In the genomic region with DNA sequence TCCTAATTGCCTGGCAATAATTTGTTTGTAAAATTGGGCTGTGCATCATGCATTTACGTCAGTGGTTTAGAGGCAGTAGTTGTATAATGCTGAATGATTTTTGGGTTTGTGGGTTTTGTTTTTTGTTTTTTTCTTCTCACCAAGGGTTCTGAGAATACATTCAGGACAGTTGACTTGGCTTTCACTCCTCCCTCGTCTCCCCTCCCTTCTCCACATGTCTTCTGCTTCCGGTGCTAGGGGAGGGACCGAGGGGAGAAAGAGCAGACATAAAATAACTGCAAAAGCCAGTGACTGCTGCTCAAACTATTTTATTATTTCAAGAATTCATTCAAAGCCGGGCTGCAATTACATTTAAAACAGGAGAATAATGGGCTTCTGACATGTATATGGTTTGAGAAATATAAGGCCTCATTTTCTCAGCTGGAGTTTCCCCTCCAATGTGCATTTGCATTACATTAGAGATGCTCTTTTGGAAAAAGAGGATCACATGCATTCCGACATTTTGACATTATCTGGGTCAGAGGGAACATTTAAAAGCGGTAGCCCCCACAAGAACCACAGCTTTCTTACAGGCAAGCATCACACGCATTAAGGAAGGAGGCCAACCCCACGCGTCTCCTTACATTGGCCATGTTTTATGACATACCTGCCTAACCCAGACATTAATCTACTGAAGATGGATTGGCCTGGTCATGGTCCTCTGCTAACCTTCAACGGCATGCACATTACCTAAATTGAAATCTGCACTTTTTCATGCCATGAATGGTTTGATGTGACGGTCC, we compare ENCODE assay signal across 30 mouse cellular contexts.
DNase-seq lines count a peak whose midpoint lies in the region; ATAC-seq lines count a peak whose summit lies in the region.
"Had no signal": no experiment of that assay in that cellular context is flagged by ENCODE, and none has a peak within 500 bp of the region (broad histone marks: within the 10 kb centered on the region; RNA-seq: fewer than 3 reads in every experiment).

No protein-coding gene starts in this region.

- no peak overlapping the region for H3K9ac ChIP-seq in embryonic facial prominence, embryonic 15.5 days
- no peak overlapping the region for H3K9ac ChIP-seq in limb, embryonic 13.5 days
- H3K9ac ChIP-seq in neural tube, embryonic 15.5 days (replicated peaks): no peak overlapping the region
- H3K9ac ChIP-seq: forebrain, embryonic 15.5 days; limb, embryonic 12.5 days; lung, embryonic 15.5 days had no signal

- no peaks in the 10 kb centered on the region for H3K27me3 ChIP-seq in embryonic facial prominence, embryonic 15.5 days
- no peaks in the 10 kb centered on the region for H3K27me3 ChIP-seq in embryonic facial prominence, embryonic 10.5 days (replicated peaks; ENCODE audit: low read depth, poor library complexity, severe bottlenecking)
- H3K27me3 ChIP-seq in limb, embryonic 13.5 days: no peaks in the 10 kb centered on the region
- H3K27me3 ChIP-seq in limb, embryonic 10.5 days (ENCODE audit: low read depth, poor library complexity, severe bottlenecking): no peaks in the 10 kb centered on the region
- H3K27me3 ChIP-seq in neural tube, embryonic 15.5 days (replicated peaks): no peaks in the 10 kb centered on the region
- H3K27me3 ChIP-seq: forebrain, embryonic 15.5 days; limb, embryonic 12.5 days; lung, embryonic 15.5 days; Patski had no signal

- H3K36me3 ChIP-seq in embryonic facial prominence, embryonic 15.5 days: no peaks in the 10 kb centered on the region
- H3K36me3 ChIP-seq in embryonic facial prominence, embryonic 10.5 days (replicated peaks): no peaks in the 10 kb centered on the region
- H3K36me3 ChIP-seq in limb, embryonic 13.5 days: no peaks in the 10 kb centered on the region
- no peaks in the 10 kb centered on the region for H3K36me3 ChIP-seq in limb, embryonic 10.5 days
- no peaks in the 10 kb centered on the region for H3K36me3 ChIP-seq in neural tube, embryonic 15.5 days
- H3K36me3 ChIP-seq: forebrain, embryonic 15.5 days; hindbrain, embryonic 10.5 days; limb, embryonic 12.5 days; lung, embryonic 15.5 days had no signal

- H3K27ac ChIP-seq in embryonic facial prominence, embryonic 15.5 days (replicated peaks): peak overlapping the region; percentile 23; the same call in 1 of the 2 replicates
- H3K27ac ChIP-seq in embryonic facial prominence, embryonic 10.5 days (replicated peaks): no peak overlapping the region
- H3K27ac ChIP-seq in limb, embryonic 13.5 days: 0 out of 2 replicates have a peak overlapping the region, but pooled peaks have one; percentile 15
- H3K27ac ChIP-seq in limb, embryonic 10.5 days: no peak overlapping the region
- H3K27ac ChIP-seq in neural tube, embryonic 15.5 days (replicated peaks): no peak overlapping the region
- H3K27ac ChIP-seq: forebrain, embryonic 15.5 days; hindbrain, embryonic 10.5 days; limb, embryonic 12.5 days; lung, embryonic 15.5 days; macrophage; stomach, postnatal 0 days had no signal

- WGBS in embryonic facial prominence, embryonic 15.5 days: 53% methylated on average over 12 of the region's 12 CpGs
- 76% methylated on average over 12 of the region's 12 CpGs for WGBS in embryonic facial prominence, embryonic 10.5 days
- WGBS in limb, embryonic 13.5 days: 49% methylated on average over 12 of the region's 12 CpGs
- WGBS in limb, embryonic 10.5 days: 67% methylated on average over 12 of the region's 12 CpGs
- 15% methylated on average over 12 of the region's 12 CpGs for WGBS in neural tube, embryonic 15.5 days

- H3K4me2 ChIP-seq in embryonic facial prominence, embryonic 15.5 days (replicated peaks): no peak overlapping the region
- H3K4me2 ChIP-seq in limb, embryonic 13.5 days (replicated peaks): no peak overlapping the region
- 0 out of 2 replicates have a peak overlapping the region, but pooled peaks have one; percentile 1 for H3K4me2 ChIP-seq in neural tube, embryonic 15.5 days
- H3K4me2 ChIP-seq: forebrain, embryonic 15.5 days; limb, embryonic 12.5 days; liver, embryonic 11.5 days; lung, embryonic 15.5 days had no signal

- DNase-seq in embryonic facial prominence, embryonic 10.5 days (ENCODE audit: low spot score): no peak
- DNase-seq in limb, embryonic 10.5 days (ENCODE audit: low spot score): no peak
- peak; percentile 20 for DNase-seq in forelimb bud, embryonic 11.5 days (ENCODE audit: low read depth, low spot score)
- DNase-seq in left cerebral cortex, adult 18-20 months (ENCODE audit: low spot score in 2 of 2): no peak
- no peak for DNase-seq in ovary, postnatal 10 days (ENCODE audit: low spot score)
- DNase-seq: adrenal gland, postnatal 14 days; cerebellum, adult 18-20 months; cerebellum, postnatal 10 days; gastrocnemius, postnatal 10 days; heart, postnatal 14 days; kidney, adult 9 months; kidney, postnatal 14 days; layer of hippocampus, adult 9-11 months; midbrain, embryonic 14.5 days; spleen, adult 18-20 months; thymus, adult 18-20 months; thymus, postnatal 25 days had no signal

- no peaks in the 10 kb centered on the region for H3K9me3 ChIP-seq in embryonic facial prominence, embryonic 15.5 days (replicated peaks)
- H3K9me3 ChIP-seq in embryonic facial prominence, embryonic 10.5 days: no peaks in the 10 kb centered on the region
- H3K9me3 ChIP-seq in limb, embryonic 13.5 days: no peaks in the 10 kb centered on the region
- no peaks in the 10 kb centered on the region for H3K9me3 ChIP-seq in limb, embryonic 10.5 days (replicated peaks)
- H3K9me3 ChIP-seq in neural tube, embryonic 15.5 days (replicated peaks): no peaks in the 10 kb centered on the region
- H3K9me3 ChIP-seq: forebrain, embryonic 15.5 days; hindbrain, embryonic 10.5 days; limb, embryonic 12.5 days; lung, embryonic 15.5 days had no signal

- H3K4me3 ChIP-seq in embryonic facial prominence, embryonic 15.5 days (replicated peaks): no peak overlapping the region
- no peak overlapping the region for H3K4me3 ChIP-seq in embryonic facial prominence, embryonic 10.5 days
- no peak overlapping the region for H3K4me3 ChIP-seq in limb, embryonic 13.5 days
- no peak overlapping the region for H3K4me3 ChIP-seq in limb, embryonic 10.5 days
- no peak overlapping the region for H3K4me3 ChIP-seq in neural tube, embryonic 15.5 days (replicated peaks)
- H3K4me3 ChIP-seq: forebrain, embryonic 15.5 days; hindbrain, embryonic 10.5 days; limb, embryonic 12.5 days; lung, embryonic 15.5 days had no signal

- 0 out of 2 replicates have a peak, but pooled peaks cover 10% of the 10 kb centered on the region for H3K4me1 ChIP-seq in embryonic facial prominence, embryonic 15.5 days
- H3K4me1 ChIP-seq in embryonic facial prominence, embryonic 10.5 days: peaks cover 8% of the 10 kb centered on the region; the same call in 1 of the 2 replicates
- peaks cover 9% of the 10 kb centered on the region; the same call in 1 of the 2 replicates for H3K4me1 ChIP-seq in limb, embryonic 13.5 days
- H3K4me1 ChIP-seq in limb, embryonic 10.5 days: peaks cover 9% of the 10 kb centered on the region; the same call in 1 of the 2 replicates
- peaks cover 12% of the 10 kb centered on the region; the same call in 1 of the 2 replicates for H3K4me1 ChIP-seq in neural tube, embryonic 15.5 days

- ATAC-seq in embryonic facial prominence, embryonic 15.5 days (ENCODE audit: insufficient number of reproducible peaks, low FRiP score, low TSS enrichment, low read depth): no peak
- no peak for ATAC-seq in limb, embryonic 13.5 days (ENCODE audit: low FRiP score, low read depth)
- no peak for ATAC-seq in neural tube, embryonic 15.5 days (ENCODE audit: low FRiP score)
- ATAC-seq: forebrain, embryonic 15.5 days; hindbrain, embryonic 16.5 days; intestine, embryonic 16.5 days; Patski had no signal

Comparison
In these comparisons a context has a peak if more than half of its experiments do, and no peak if none do; other contexts are left out.
1. H3K27ac ChIP-seq: peak in embryonic facial prominence, embryonic 15.5 days (single experiment) and limb, embryonic 13.5 days (single experiment); none in embryonic facial prominence, embryonic 10.5 days (single experiment), limb, embryonic 10.5 days (single experiment) and neural tube, embryonic 15.5 days (single experiment).